Mouse (Mus musculus): Measurements from ENCODE around the gene Dusp7.

Dusp7 gene

GRCm38 (mm10) chr9:106368112-106368717 is at the start of gene Dusp7:
TSS of gene Dusp7 (plus strand) at chr9:106368632.
- DNase-seq: peak; percentile 67 to 77

- no peak for DNase-seq
Observed at GRCm38 (mm10) chr9:106319095-106319494, 49.3 kb upstream of the Dusp7 start.

GRCm38 (mm10) chr9:106322497-106322896 is 45.9 kb upstream of the Dusp7 start:
- DNase-seq: no peak

- DNase-seq: no peak
Observed at GRCm38 (mm10) chr9:106326241-106326640, 42.2 kb upstream of the Dusp7 start.

GRCm38 (mm10) chr9:106327125-106327809 is 41.2 kb upstream of the Dusp7 start:
- no peak for DNase-seq

- DNase-seq: no peak
Observed at GRCm38 (mm10) chr9:106328068-106328610, 40.3 kb upstream of the Dusp7 start.

- DNase-seq: no peak
Observed at GRCm38 (mm10) chr9:106328772-106329511, 39.5 kb upstream of the Dusp7 start.

GRCm38 (mm10) chr9:106332746-106333145 is 35.7 kb upstream of the Dusp7 start:
- no peak for DNase-seq

GRCm38 (mm10) chr9:106337620-106338019 is 30.8 kb upstream of the Dusp7 start:
- DNase-seq: no peak

- DNase-seq: no peak
Observed at GRCm38 (mm10) chr9:106338462-106339172, 29.8 kb upstream of the Dusp7 start.

- no peak for DNase-seq
Observed at GRCm38 (mm10) chr9:106339173-106339558, 29.3 kb upstream of the Dusp7 start.

- no peak for DNase-seq
Observed at GRCm38 (mm10) chr9:106339730-106340129, 28.7 kb upstream of the Dusp7 start.

- DNase-seq: no peak
Observed at GRCm38 (mm10) chr9:106340501-106341312, 27.7 kb upstream of the Dusp7 start.

GRCm38 (mm10) chr9:106341313-106341686 is 27.1 kb upstream of the Dusp7 start:
- no peak for DNase-seq

GRCm38 (mm10) chr9:106342573-106342972 is 25.9 kb upstream of the Dusp7 start:
- no peak for DNase-seq

- DNase-seq: no peak
Observed at GRCm38 (mm10) chr9:106345167-106345566, 23.3 kb upstream of the Dusp7 start.

- DNase-seq: no peak
Observed at GRCm38 (mm10) chr9:106345630-106346029, 22.8 kb upstream of the Dusp7 start.

- no peak for DNase-seq
Observed at GRCm38 (mm10) chr9:106348281-106348680, 20.2 kb upstream of the Dusp7 start.

GRCm38 (mm10) chr9:106349075-106349474 is 19.4 kb upstream of the Dusp7 start:
- DNase-seq: peak; percentile 63 to 70

- no peak for DNase-seq
Observed at GRCm38 (mm10) chr9:106351178-106351577, 17.3 kb upstream of the Dusp7 start.

GRCm38 (mm10) chr9:106353779-106354178 is 14.7 kb upstream of the Dusp7 start:
- DNase-seq: no peak

GRCm38 (mm10) chr9:106354810-106355209 is 13.6 kb upstream of the Dusp7 start:
- no peak for DNase-seq
